Mouse (Mus musculus) midbrain, embryonic 11.5 days (tissue): ENCODE data around the gene 2410004B18Rik. TPM values are rescaled to one million over a fixed set of nuclear protein-coding genes. Genes with fewer than 3 reads are reported as not detected.

Experiments used
- ATAC-seq: fragments of 200-750 bp; cut with Nextera tagmentation; 2 replicates; pipeline ENCODE4 v1.8.0; 2017; ENCODE audit warnings: moderate TSS enrichment, moderate library complexity; ENCODE audit not compliant: low FRiP score
- DNase-seq: peaks from one replicate; pipeline ENCODE4 v3.0.0; 2015; ENCODE audit warnings: low spot score; ENCODE audit errors: missing footprints
- H3K27ac ChIP-seq: fragments of 300-500 bp; sonication (generic); 2 replicates; pipeline ENCODE4 v1.5.1; 2014; ENCODE audit warnings: low read depth, low read length
- H3K27me3 ChIP-seq: fragments of 300-500 bp; sonication (generic); 2 replicates; pipeline ENCODE4 v1.6.1; 2014; ENCODE audit warnings: mild to moderate bottlenecking, low read length, moderate library complexity, mixed read lengths; ENCODE audit not compliant: control insufficient read depth, insufficient read depth
- H3K36me3 ChIP-seq: fragments of 300-500 bp; sonication (generic); 2 replicates; pipeline ENCODE4 v1.6.1; 2014; ENCODE audit warnings: mild to moderate bottlenecking, low read length, moderate library complexity, mixed read lengths; ENCODE audit not compliant: control insufficient read depth, insufficient read depth
- H3K4me1 ChIP-seq: fragments of 300-500 bp; sonication (generic); 2 replicates; pipeline ENCODE4 v1.6.1; 2014; ENCODE audit warnings: low read length; ENCODE audit not compliant: control insufficient read depth, insufficient read depth
- H3K4me2 ChIP-seq: fragments of 300-500 bp; sonication (generic); 2 replicates; pipeline ENCODE4 v1.6.1; 2014; ENCODE audit warnings: mild to moderate bottlenecking, moderate library complexity
- H3K4me3 ChIP-seq: fragments of 300-500 bp; sonication (generic); 2 replicates; pipeline ENCODE4 v1.5.1; 2014; ENCODE audit warnings: low read depth, low read length
- H3K9ac ChIP-seq: fragments of 300-500 bp; sonication (generic); 2 replicates; pipeline ENCODE4 v1.6.1; 2014; ENCODE audit warnings: low read length
- H3K9me3 ChIP-seq: fragments of 300-500 bp; sonication (generic); 2 replicates; pipeline ENCODE4 v1.6.1; 2016; ENCODE audit warnings: low read length; ENCODE audit not compliant: control insufficient read depth
- WGBS: fragments of 180-500 bp; shearing (Covaris S2); extraction: QIAGEN DNeasy Blood & Tissue Kit; methylation state at CpG from one replicate; pipeline ENCODE4 v1.1.7; 2014; 5-methylcytosine and 5-hydroxymethylcytosine counted together
- polyA plus RNA-seq: library from polyadenylated mRNA; unstranded; fragments of >200 nt; fragmentation: Nextera tagmentation; extraction: Ambion mirVana; gene quantifications from 2 replicates; pipeline ENCODE4 v1.2.1, GENCODE M21; 2014

2410004B18Rik gene
- polyA plus RNA-seq = 63.3 and 69.3 TPM in 2 replicates

- DNase-seq (peak; percentile 100), ATAC-seq (peak; percentile 95)
- WGBS = 2% methylated on average over 48 of the region's 70 CpGs
- peaks cover 10% of the 10 kb centered on the region for H3K4me1 ChIP-seq
- H3K4me2 ChIP-seq = peak within 1 kb of the TSS; percentile 63
- H3K9me3 ChIP-seq = no peaks in the 10 kb centered on the region
- peaks cover 3% of the 10 kb centered on the region for H3K36me3 ChIP-seq
- no peaks in the 10 kb centered on the region for H3K27me3 ChIP-seq
- H3K4me3 ChIP-seq = peak within 1 kb of the TSS; percentile 99
- peak within 1 kb of the TSS; percentile 25; the same call in 1 of the 2 replicates for H3K27ac ChIP-seq
- H3K9ac ChIP-seq = peak within 1 kb of the TSS; percentile 91
Measured at GRCm38 (mm10) chr3:145937505-145938404, at the start of gene 2410004B18Rik. Gene 2410004B18Rik (plus strand): TSS chr3:145938014.

- H3K4me2 ChIP-seq = peak overlapping the region; percentile 10; the same call in 1 of the 2 replicates
- no peaks in the 10 kb centered on the region for H3K9me3 ChIP-seq
- H3K27ac ChIP-seq = peak overlapping the region; percentile 49
- WGBS = 41% methylated on average over 18 of the region's 18 CpGs
- DNase-seq (peak; percentile 93), ATAC-seq (peak; percentile 94)
- H3K36me3 ChIP-seq = no peaks in the 10 kb centered on the region
- H3K9ac ChIP-seq = no peak overlapping the region
- H3K27me3 ChIP-seq = peaks cover 28% of the 10 kb centered on the region
- H3K4me1 ChIP-seq = peaks cover 15% of the 10 kb centered on the region
- H3K4me3 ChIP-seq = no peak overlapping the region
Measured at GRCm38 (mm10) chr3:145890346-145891132, 47.3 kb upstream of the 2410004B18Rik start.

GRCm38 (mm10) chr3:145892451-145892850 lies 45.4 kb upstream of the 2410004B18Rik start:
- no peaks in the 10 kb centered on the region for H3K36me3 ChIP-seq
- ATAC-seq (no peak), DNase-seq (no peak)
- H3K4me1 ChIP-seq = peaks cover 15% of the 10 kb centered on the region
- peaks cover 27% of the 10 kb centered on the region for H3K27me3 ChIP-seq
- no peaks in the 10 kb centered on the region for H3K9me3 ChIP-seq
- H3K27ac ChIP-seq = no peak overlapping the region
- 79% methylated on average over 3 of the region's 3 CpGs for WGBS
- H3K9ac ChIP-seq = no peak overlapping the region
- no peak overlapping the region for H3K4me3 ChIP-seq
- H3K4me2 ChIP-seq = no peak overlapping the region

GRCm38 (mm10) chr3:145894131-145894530 lies 43.7 kb upstream of the 2410004B18Rik start:
- DNase-seq = no peak
- Histone ChIP-seq H3K4me2 (no peak overlapping the region), H3K4me3 (no peak overlapping the region), H3K9ac (no peak overlapping the region), H3K27ac (no peak overlapping the region), H3K27me3 (peaks cover 12% of the 10 kb centered on the region), H3K9me3 (no peaks in the 10 kb centered on the region), H3K4me1 (peaks cover 15% of the 10 kb centered on the region), H3K36me3 (no peaks in the 10 kb centered on the region)
- WGBS = 82% methylated on average over 12 of the region's 12 CpGs
- no peak for ATAC-seq

- no peaks in the 10 kb centered on the region for H3K36me3 ChIP-seq
- DNase-seq = no peak
- no peaks in the 10 kb centered on the region; the same call in 1 of the 2 replicates for H3K27me3 ChIP-seq
- H3K4me1 ChIP-seq = no peaks in the 10 kb centered on the region
- no peak for ATAC-seq
- 90% methylated on average over 11 of the region's 11 CpGs for WGBS
- no peak overlapping the region for H3K4me2 ChIP-seq
- no peak overlapping the region for H3K4me3 ChIP-seq
- H3K9ac ChIP-seq = no peak overlapping the region
- H3K27ac ChIP-seq = no peak overlapping the region
- no peaks in the 10 kb centered on the region for H3K9me3 ChIP-seq
Measured at GRCm38 (mm10) chr3:145897749-145898148, 40.1 kb upstream of the 2410004B18Rik start.

- no peak overlapping the region for H3K27ac ChIP-seq
- no peak overlapping the region for H3K9ac ChIP-seq
- DNase-seq (no peak), ATAC-seq (no peak)
- H3K4me1 ChIP-seq = no peaks in the 10 kb centered on the region
- WGBS = 87% methylated on average over 8 of the region's 8 CpGs
- no peaks in the 10 kb centered on the region for H3K27me3 ChIP-seq
- H3K4me3 ChIP-seq = no peak overlapping the region
- no peaks in the 10 kb centered on the region for H3K9me3 ChIP-seq
- H3K36me3 ChIP-seq = no peaks in the 10 kb centered on the region
- H3K4me2 ChIP-seq = no peak overlapping the region
Measured at GRCm38 (mm10) chr3:145899832-145900231, 38.0 kb upstream of the 2410004B18Rik start.

- WGBS = 87% methylated on average over 8 of the region's 8 CpGs
Measured at GRCm38 (mm10) chr3:145903530-145903929, 34.3 kb upstream of the 2410004B18Rik start.

GRCm38 (mm10) chr3:145904850-145905776 lies 32.7 kb upstream of the 2410004B18Rik start:
- Histone ChIP-seq H3K4me1 (no peaks in the 10 kb centered on the region), H3K36me3 (no peaks in the 10 kb centered on the region), H3K9me3 (no peaks in the 10 kb centered on the region), H3K4me3 (no peak overlapping the region), H3K9ac (no peak overlapping the region), H3K4me2 (no peak overlapping the region), H3K27ac (no peak overlapping the region), H3K27me3 (no peaks in the 10 kb centered on the region)
- DNase-seq = peak; percentile 98
- 49% methylated on average over 22 of the region's 22 CpGs for WGBS
- peak; percentile 51; the same call in 1 of the 2 replicates for ATAC-seq

More at GRCm38 (mm10) chr3:145903530-145903929, 34.3 kb upstream of the 2410004B18Rik start:
- ATAC-seq (no peak), DNase-seq (no peak)
- no peak overlapping the region for H3K4me3 ChIP-seq
- H3K4me2 ChIP-seq = no peak overlapping the region
- H3K27ac ChIP-seq = no peak overlapping the region
- H3K9ac ChIP-seq = no peak overlapping the region
- no peaks in the 10 kb centered on the region for H3K4me1 ChIP-seq
- H3K9me3 ChIP-seq = no peaks in the 10 kb centered on the region
- H3K36me3 ChIP-seq = no peaks in the 10 kb centered on the region
- no peaks in the 10 kb centered on the region for H3K27me3 ChIP-seq
